Mouse (Mus musculus): ENCODE data around the gene Olfr1360. TPM values are rescaled to one million over a fixed set of nuclear protein-coding genes. Genes with fewer than 3 reads are reported as not detected.
"Not testable (repeated sequence)": the region's sequence is repeated elsewhere in the genome, so short reads cannot be mapped to it uniquely, and the experiment has no call there.

Gene Olfr1360
- total RNA-seq (2021) = not detected
- long read RNA-seq, experiment 1 = 0 reads
- long read RNA-seq, experiment 2 = 0 reads

- no peak for DNase-seq
These were observed at the start of gene Olfr1360 for GRCm38 (mm10) chr13:21677305-21677704. Gene Olfr1360, minus strand, starts transcription at chr13:21677405.

GRCm38 (mm10) chr13:21722993-21723836, 46.0 kb upstream of the Olfr1360 start:
- no peak for DNase-seq

- no peak for DNase-seq
These were observed 45.2 kb upstream of the Olfr1360 start for GRCm38 (mm10) chr13:21722373-21722925.

GRCm38 (mm10) chr13:21721757-21722372, 44.7 kb upstream of the Olfr1360 start, which contains the start of gene Hist1h2bm:
Gene Hist1h2bm, plus strand, starts transcription at chr13:21722044.
- DNase-seq = peak; percentile 22

GRCm38 (mm10) chr13:21721107-21721756, 44.0 kb upstream of the Olfr1360 start:
- DNase-seq = not testable (repeated sequence)

GRCm38 (mm10) chr13:21718381-21719080, 41.3 kb upstream of the Olfr1360 start:
- DNase-seq = no peak

- DNase-seq = peak; percentile 62
These were observed 40.5 kb upstream of the Olfr1360 start, which contains the start of gene Hist1h3h for GRCm38 (mm10) chr13:21717397-21718357. Gene Hist1h3h, plus strand, starts transcription at chr13:21717659.

GRCm38 (mm10) chr13:21716540-21717391, 39.6 kb upstream of the Olfr1360 start:
- DNase-seq = not testable (repeated sequence)

- peak; percentile 38 for DNase-seq
These were observed 38.8 kb upstream of the Olfr1360 start, which contains the start of the genes Hist1h2bl and Hist1h2ai for GRCm38 (mm10) chr13:21715864-21716539. Gene Hist1h2bl, minus strand, starts transcription at chr13:21716143. Gene Hist1h2ai, plus strand, starts transcription at chr13:21716422.

- DNase-seq = no peak
These were observed 38.1 kb upstream of the Olfr1360 start for GRCm38 (mm10) chr13:21715131-21715863.

- peak; percentile 31 for DNase-seq
These were observed 37.5 kb upstream of the Olfr1360 start for GRCm38 (mm10) chr13:21714725-21715124.

- no peak for DNase-seq
These were observed 34.5 kb upstream of the Olfr1360 start for GRCm38 (mm10) chr13:21711698-21712097.

GRCm38 (mm10) chr13:21710821-21711525, 33.8 kb upstream of the Olfr1360 start:
- peak; percentile 63 for DNase-seq

- peak; percentile 84 for DNase-seq
These were observed 33.0 kb upstream of the Olfr1360 start for GRCm38 (mm10) chr13:21710031-21710711.

GRCm38 (mm10) chr13:21706669-21707068, 29.5 kb upstream of the Olfr1360 start:
- DNase-seq = no peak

GRCm38 (mm10) chr13:21697811-21698210, 20.6 kb upstream of the Olfr1360 start, which contains the start of gene Olfr1359:
Gene Olfr1359, plus strand, starts transcription at chr13:21698111.
- DNase-seq = no peak

- no peak for DNase-seq
These were observed 13.9 kb downstream of the Olfr1360 start, which contains the start of gene Olfr1361 for GRCm38 (mm10) chr13:21663286-21663685. Gene Olfr1361, minus strand, starts transcription at chr13:21663386.
